Mouse (Mus musculus): ENCODE data around the gene Ccdc158.
A peak's percentile ranks its signal among the peaks of the same experiment; 100 is the strongest.

DNA sequence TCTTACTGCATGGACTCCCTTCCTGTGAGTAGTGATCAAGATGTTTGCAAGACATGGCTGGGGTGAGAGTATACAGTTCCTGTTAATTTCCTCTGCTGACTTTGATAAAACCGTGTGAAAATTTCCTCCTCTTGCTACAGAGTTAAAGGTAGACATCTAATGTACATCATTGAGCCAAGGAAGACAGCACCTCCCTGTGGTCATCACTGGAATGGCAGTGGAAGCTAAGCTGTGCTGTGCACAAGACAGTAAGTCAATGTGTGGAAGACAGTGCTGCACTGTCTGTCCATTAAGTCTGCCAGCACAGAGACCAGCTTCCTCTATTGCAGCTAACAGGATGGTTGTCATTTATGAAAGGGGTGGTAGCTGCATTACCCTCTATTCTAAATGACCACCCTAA lies 18.8 kb downstream of the Ccdc158 start:
- peak; percentile 97 for TF ChIP-seq CTCF (conservative IDR thresholded peaks at IDR 0.05; ENCODE audit: insufficient read depth, insufficient read length, low read depth, low read length)
- TF ChIP-seq POLR2A (IDR thresholded peaks at IDR 0.05; ENCODE audit: low read depth, low read length) = no peak

Data from kidney, adult 2 months (tissue).